17 mouse cellular contexts compared by ENCODE assay signal in genomic region chr11:58350628-58351027, GRCm38 (mm10). TPM values are rescaled to one million over a fixed set of nuclear protein-coding genes. Genes with fewer than 3 reads are reported as not detected.
A peak's percentile ranks its signal among the peaks of the same experiment; 100 is the strongest.
DNase-seq lines count a peak whose midpoint lies in the region; ATAC-seq and TF ChIP-seq lines count a peak whose summit lies in the region.
"Had no signal": no experiment of that assay in that cellular context is flagged by ENCODE, and none has a peak within 500 bp of the region (broad histone marks: within the 10 kb centered on the region; RNA-seq: fewer than 3 reads in every experiment).

No protein-coding gene starts in this region.

- no peak for ATAC-seq in liver, embryonic 13.5 days (ENCODE audit: low read depth)
- ATAC-seq: hindbrain, embryonic 16.5 days; midbrain, embryonic 16.5 days; Patski had no signal

- no peaks in the 10 kb centered on the region for H3K27me3 ChIP-seq in liver, embryonic 13.5 days
- H3K27me3 ChIP-seq: embryonic facial prominence, embryonic 12.5 days; heart, embryonic 15.5 days; lung, embryonic 15.5 days; neural tube, embryonic 15.5 days; Patski had no signal

- WGBS in liver, embryonic 13.5 days (ENCODE audit: insufficient replicate concordance), result 72% methylated on average over 4 of the region's 4 CpGs

- peak overlapping the region; percentile 33; the same call in 1 of the 2 replicates for H3K4me2 ChIP-seq in liver, embryonic 13.5 days
- H3K4me2 ChIP-seq: embryonic facial prominence, embryonic 12.5 days; heart, embryonic 15.5 days; lung, embryonic 15.5 days; neural tube, embryonic 15.5 days had no signal

- in situ Hi-C loops in ES-E14 (cut with MboI; ENCODE audit: low sequenced_read_pairs in 2 of 2, unreplicated experiment in 2 of 2), result no loop called here

- H3K4me1 ChIP-seq in ES-E14 (ENCODE audit: control insufficient read depth in 2 of 2, insufficient read depth in 2 of 2, low read length in 2 of 2, poor library complexity in 1 of 2), result no peaks in the 10 kb centered on the region
- peaks cover 75% of the 10 kb centered on the region for H3K4me1 ChIP-seq in liver, embryonic 13.5 days (replicated peaks)
- H3K4me1 ChIP-seq: lung, embryonic 15.5 days; neural tube, embryonic 15.5 days had no signal

- no peak for DNase-seq in layer of hippocampus, adult 2 months (ENCODE audit: low spot score in 2 of 2)
- no peak for DNase-seq in layer of hippocampus, adult 18-20 months (ENCODE audit: low spot score in 2 of 2)
- DNase-seq in B cell, adult 2 months, result peak; percentile 24 to 32
- DNase-seq in ES-E14 (ENCODE audit: low read depth, low spot score), result peak; percentile 31
- no peak for DNase-seq in liver, embryonic 13.5 days
- no peak for DNase-seq in urinary bladder, postnatal 4 days (ENCODE audit: low spot score in 2 of 2)
- DNase-seq in frontal cortex, postnatal 36 days (ENCODE audit: low spot score in 2 of 2), result no peak
- DNase-seq: gastrocnemius, postnatal 10 days had no signal

- H3K27ac ChIP-seq in layer of hippocampus, adult 2 months, result no peak overlapping the region
- H3K27ac ChIP-seq in ES-E14 (ENCODE audit: insufficient read depth, low read depth, low read length, poor library complexity, severe bottlenecking), result no peak overlapping the region
- peak overlapping the region; percentile 94 for H3K27ac ChIP-seq in liver, embryonic 13.5 days
- H3K27ac ChIP-seq: embryonic facial prominence, embryonic 12.5 days; heart, embryonic 15.5 days; lung, embryonic 15.5 days; neural tube, embryonic 15.5 days had no signal

- H3K9ac ChIP-seq in ES-E14 (ENCODE audit: insufficient read depth, low read depth, low read length, poor library complexity, severe bottlenecking), result no peak overlapping the region
- peak overlapping the region; percentile 46; the same call in 1 of the 2 replicates for H3K9ac ChIP-seq in liver, embryonic 13.5 days
- H3K9ac ChIP-seq: embryonic facial prominence, embryonic 12.5 days; heart, embryonic 15.5 days; lung, embryonic 15.5 days; neural tube, embryonic 15.5 days had no signal

- peaks cover 7% of the 10 kb centered on the region; the same call in 1 of the 2 replicates for H3K36me3 ChIP-seq in ES-E14 (ENCODE audit: control insufficient read depth, insufficient read depth, low read length, poor library complexity, severe bottlenecking)
- H3K36me3 ChIP-seq in liver, embryonic 13.5 days, result peaks cover 28% of the 10 kb centered on the region

- peak; percentile 62 for TF ChIP-seq CTCF in layer of hippocampus, adult 2 months (conservative IDR thresholded peaks at IDR 0.05)

- H3K4me3 ChIP-seq in layer of hippocampus, adult 2 months, result no peak overlapping the region
- no peak overlapping the region for H3K4me3 ChIP-seq in ES-E14 (ENCODE audit: insufficient read depth in 1 of 2, low read depth in 1 of 2, low read length in 2 of 2, poor library complexity in 1 of 2, severe bottlenecking in 1 of 2)
- H3K4me3 ChIP-seq in liver, embryonic 13.5 days (replicated peaks), result no peak overlapping the region
- H3K4me3 ChIP-seq: embryonic facial prominence, embryonic 12.5 days; heart, embryonic 15.5 days; lung, embryonic 15.5 days; neural tube, embryonic 15.5 days had no signal

- H3K9me3 ChIP-seq in ES-E14 (ENCODE audit: control insufficient read depth, insufficient read depth, low read depth, low read length), result no peaks in the 10 kb centered on the region
- H3K9me3 ChIP-seq in liver, embryonic 13.5 days (replicated peaks), result no peaks in the 10 kb centered on the region
- H3K9me3 ChIP-seq: embryonic facial prominence, embryonic 12.5 days; heart, embryonic 15.5 days; lung, embryonic 15.5 days; neural tube, embryonic 15.5 days had no signal

TF ChIP-seq in ES-E14, 5 proteins besides CTCF, POLR2A, EP300 and RAD21:
- no peak for TF ChIP-seq HCFC1 (IDR thresholded peaks at IDR 0.05; ENCODE audit: borderline replicate concordance, insufficient read depth, low read length)
- TF ChIP-seq ZC3H11A (IDR thresholded peaks at IDR 0.05; ENCODE audit: borderline replicate concordance, low read depth, low read length), result 0 out of 2 replicates have a peak, but pooled peaks have one; percentile 1
TF ChIP-seq in ES-E14: peak in this region for 1.

RNA-seq across cellular contexts. Expression of gene Sh3bp5l, which starts 20.1 kb away (rescaled TPM):
- total RNA-seq in layer of hippocampus, adult 2 months (2021), result 10 to 100 TPM; 52.9 to 56.2 TPM
- total RNA-seq in layer of hippocampus, adult 18-20 months (2021), result 10 to 100 TPM; 48.9 to 55.4 TPM
- 26.9 and 28.9 TPM in 2 replicates for total RNA-seq in ES-E14 (2012; rRNA removed)
- polyA plus RNA-seq in liver, embryonic 13.5 days (2015; fragmentation: Nextera tagmentation; extraction: Ambion mirVana), result 17.9 and 19.7 TPM in 2 replicates

RNA-seq across cellular contexts. Expression of gene Zfp672, which starts 20.5 kb away (rescaled TPM):
- total RNA-seq in layer of hippocampus, adult 2 months (2021), result 10 to 100 TPM; 49.1 to 51.0 TPM
- 10 to 100 TPM; 43.4 to 43.5 TPM for total RNA-seq in layer of hippocampus, adult 18-20 months (2021)
- 9.5 and 11.7 TPM in 2 replicates for total RNA-seq in ES-E14 (2012; rRNA removed)
- 40.5 and 47.7 TPM in 2 replicates for polyA plus RNA-seq in liver, embryonic 13.5 days (2015; fragmentation: Nextera tagmentation; extraction: Ambion mirVana)

RNA-seq across cellular contexts. Expression of gene Lypd8, which starts 28.2 kb away (rescaled TPM):
- total RNA-seq in layer of hippocampus, adult 2 months (2021), result not detected
- total RNA-seq in layer of hippocampus, adult 18-20 months (2021), result not detected
- total RNA-seq in ES-E14 (2012; rRNA removed), result not detected in 2 replicates
- 0.39 TPM in 1 of 2 replicates, not detected in the other for polyA plus RNA-seq in liver, embryonic 13.5 days (2015; fragmentation: Nextera tagmentation; extraction: Ambion mirVana)
- total RNA-seq: gastrocnemius, postnatal 10 days; left cerebral cortex, postnatal 14 days had no signal
- polyA plus RNA-seq: embryonic facial prominence, embryonic 12.5 days; forebrain, embryonic 11.5 days; heart, embryonic 15.5 days; hindbrain, embryonic 16.5 days; midbrain, embryonic 16.5 days; Patski had no signal

RNA-seq across cellular contexts. Expression of gene Zfp692, which starts 43.8 kb away (rescaled TPM):
- 10 to 100 TPM; 29.2 to 30.9 TPM for total RNA-seq in layer of hippocampus, adult 2 months (2021)
- 10 to 100 TPM; 24.4 to 25.9 TPM for total RNA-seq in layer of hippocampus, adult 18-20 months (2021)
- total RNA-seq in ES-E14 (2012; rRNA removed), result 28.0 and 43.2 TPM in 2 replicates
- polyA plus RNA-seq in liver, embryonic 13.5 days (2015; fragmentation: Nextera tagmentation; extraction: Ambion mirVana), result 12.2 and 12.6 TPM in 2 replicates

Comparison
In these comparisons a context has a peak if more than half of its experiments do, and no peak if none do; other contexts are left out.
1. DNase-seq: peak in B cell, adult 2 months (2 of 2) and ES-E14 (single experiment); none in layer of hippocampus, adult 2 months (0 of 2), layer of hippocampus, adult 18-20 months (0 of 2), liver, embryonic 13.5 days (single experiment), urinary bladder, postnatal 4 days (0 of 2) and frontal cortex, postnatal 36 days (0 of 2).